Mouse (Mus musculus): ENCODE measurements around the gene Btaf1.

Btaf1 gene

DNA sequence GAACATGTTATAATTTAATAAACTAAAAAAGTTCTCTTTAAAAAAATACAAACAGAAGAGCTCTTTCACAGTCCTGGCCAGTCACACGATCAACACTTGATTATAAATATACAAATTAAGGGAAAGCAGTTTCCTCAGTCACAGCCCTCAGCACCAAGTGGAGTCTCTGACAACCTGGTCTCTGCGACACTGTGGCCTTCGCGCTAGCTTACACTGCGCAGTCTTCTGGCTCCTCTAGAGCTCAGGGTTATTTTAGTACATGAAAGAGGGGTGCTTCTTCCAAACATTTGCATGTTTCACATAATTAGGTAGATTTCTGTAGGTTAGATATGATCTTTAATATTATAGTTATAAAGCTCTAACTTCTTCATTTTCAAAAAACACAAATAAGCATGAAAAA is 96.3 kb downstream of the Btaf1 start:
- DNase-seq (ENCODE audit: low spot score), result no peak

DNA sequence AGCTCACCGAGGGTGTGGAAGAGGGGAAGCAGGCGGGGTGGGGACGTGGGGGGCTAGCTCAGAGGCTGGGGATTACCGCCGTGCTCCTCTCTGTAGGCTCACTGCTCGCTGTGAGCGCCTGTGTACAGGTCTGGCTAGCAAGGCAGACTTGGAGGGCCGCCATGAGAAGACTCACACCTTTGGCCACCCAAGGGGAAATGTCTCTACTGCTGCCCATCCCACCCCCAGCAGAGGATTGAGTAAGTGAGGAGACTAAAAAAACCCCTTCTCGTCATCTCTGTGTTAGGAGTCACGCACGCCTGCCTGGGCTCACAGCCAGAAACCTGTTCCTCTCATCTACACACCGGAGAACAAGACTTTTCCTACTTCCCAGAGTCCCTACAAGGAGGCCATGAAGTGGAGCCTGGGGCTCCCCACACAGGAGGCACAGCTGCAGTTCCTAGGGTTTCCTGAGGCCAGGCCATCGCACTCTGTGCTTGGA is 100.0 kb downstream of the Btaf1 start:
- no peak for DNase-seq (ENCODE audit: low spot score)

DNA sequence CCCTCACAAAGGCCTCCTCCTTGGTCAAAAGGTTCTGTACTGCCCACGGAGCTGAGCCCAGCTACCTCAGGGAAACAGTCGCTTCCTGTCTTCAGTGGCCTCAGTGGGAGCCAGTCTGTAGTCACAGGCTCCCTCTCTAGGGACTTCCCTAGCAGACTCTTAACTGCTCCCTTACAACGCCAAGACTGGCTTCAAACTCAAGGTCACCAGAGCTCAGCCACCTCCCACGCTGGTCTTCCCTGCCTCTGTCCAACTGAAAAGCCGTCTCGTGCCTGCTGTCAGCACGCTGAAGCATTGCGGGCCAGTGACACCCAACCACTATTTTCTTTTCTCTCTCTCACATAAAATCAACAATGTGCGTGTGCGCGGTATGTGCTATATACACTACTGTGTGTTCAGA is 100.5 kb downstream of the Btaf1 start:
- DNase-seq (ENCODE audit: low spot score), result no peak

DNA sequence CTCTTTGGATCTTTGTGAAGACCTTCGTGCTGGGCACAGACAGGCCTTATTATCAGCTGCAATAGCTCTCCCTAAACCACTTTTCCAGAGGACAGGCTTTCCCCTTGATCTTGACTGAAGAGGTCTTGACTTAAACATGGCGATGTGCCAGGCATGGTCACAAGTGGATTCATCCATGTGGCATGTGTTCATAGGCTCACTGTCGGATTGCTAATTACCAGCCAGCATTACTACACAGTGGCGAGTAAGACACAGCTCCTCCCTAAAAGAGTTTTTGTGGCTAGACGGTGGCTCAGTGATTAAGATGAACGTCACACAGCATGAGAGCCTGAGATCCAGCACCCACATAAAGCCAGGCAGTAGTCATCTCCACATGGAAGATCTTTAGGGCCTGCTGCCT is 103.9 kb downstream of the Btaf1 start:
- no peak for DNase-seq (ENCODE audit: low spot score)

DNA sequence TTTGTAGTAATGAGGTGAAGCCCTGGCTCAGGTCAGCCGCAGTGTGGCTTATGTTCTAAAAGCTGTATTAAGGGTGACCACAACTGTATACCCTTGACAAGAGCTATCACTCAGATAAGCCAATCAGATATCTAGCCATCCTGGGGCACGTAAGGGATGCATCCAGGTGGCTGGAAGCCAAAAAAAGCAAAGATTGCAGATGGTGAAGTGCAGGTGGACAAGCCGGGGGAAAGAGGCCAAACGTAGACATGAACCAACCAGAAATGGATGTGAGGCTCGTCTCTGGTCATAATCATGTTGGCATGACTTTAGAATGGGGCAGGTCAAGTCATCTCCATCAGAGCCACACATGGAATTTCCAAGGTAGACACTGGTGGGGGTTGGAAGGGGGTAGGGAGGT is 105.6 kb downstream of the Btaf1 start:
- DNase-seq (ENCODE audit: low spot score), result no peak

DNA sequence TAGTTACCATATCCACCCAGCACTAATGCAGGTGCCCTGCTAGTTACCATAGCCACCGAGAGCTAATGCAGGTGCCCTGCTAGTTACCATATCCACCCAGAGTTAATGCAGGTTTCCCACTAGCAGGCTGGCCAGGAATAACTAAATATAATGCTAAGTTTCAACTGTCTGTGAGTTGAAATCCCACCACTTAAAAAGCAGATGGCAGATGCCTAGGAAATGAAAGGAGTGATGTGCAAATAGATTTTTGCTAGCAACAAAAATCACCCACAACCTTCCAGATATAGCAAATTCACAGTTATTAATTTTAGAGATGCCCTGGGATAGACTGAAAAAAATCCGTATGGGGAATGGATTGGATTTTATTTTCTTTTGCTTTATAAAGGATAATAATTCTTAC is 106.5 kb downstream of the Btaf1 start:
- DNase-seq (ENCODE audit: low spot score), result no peak

DNA sequence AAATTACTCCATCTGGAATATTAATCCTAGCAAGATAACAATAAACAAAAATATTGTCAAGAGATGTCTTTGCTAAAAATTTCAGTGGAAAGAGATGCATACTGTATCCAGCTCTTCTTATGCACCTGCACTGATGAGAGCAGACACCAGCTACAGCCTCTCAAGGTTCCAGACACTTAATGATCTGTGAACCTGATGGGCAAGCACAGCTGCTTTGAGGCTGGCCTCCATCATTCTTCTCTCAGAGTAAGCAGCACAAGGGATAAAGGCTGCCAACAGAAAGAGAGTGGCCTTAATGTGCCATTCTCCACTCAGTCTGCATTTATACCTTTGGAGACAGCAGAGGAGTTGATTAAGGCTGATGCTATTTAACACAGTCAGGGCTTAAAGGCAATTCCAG is 115.0 kb downstream of the Btaf1 start:
- no peak for DNase-seq (ENCODE audit: low spot score)

DNA sequence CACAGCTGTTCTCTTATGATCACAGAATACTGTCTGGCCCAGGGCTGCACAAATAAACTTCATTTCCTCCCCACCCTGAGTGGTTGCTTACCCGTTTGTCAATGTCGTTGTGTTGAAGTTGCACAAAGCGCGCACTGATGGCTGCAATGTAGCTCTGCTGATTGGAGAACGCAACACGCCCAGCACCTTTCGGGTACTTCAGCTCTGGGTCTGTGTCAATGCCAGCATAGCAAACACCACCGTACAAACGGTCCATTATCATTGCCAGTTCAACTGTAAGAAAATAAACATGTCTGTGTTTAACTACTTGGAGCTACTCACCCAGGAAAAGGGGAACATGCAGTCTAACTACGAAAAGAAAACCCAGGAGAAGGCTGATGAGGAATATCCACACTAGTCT is 118.6 kb downstream of the Btaf1 start:
- no peak for DNase-seq (ENCODE audit: low spot score)

DNA sequence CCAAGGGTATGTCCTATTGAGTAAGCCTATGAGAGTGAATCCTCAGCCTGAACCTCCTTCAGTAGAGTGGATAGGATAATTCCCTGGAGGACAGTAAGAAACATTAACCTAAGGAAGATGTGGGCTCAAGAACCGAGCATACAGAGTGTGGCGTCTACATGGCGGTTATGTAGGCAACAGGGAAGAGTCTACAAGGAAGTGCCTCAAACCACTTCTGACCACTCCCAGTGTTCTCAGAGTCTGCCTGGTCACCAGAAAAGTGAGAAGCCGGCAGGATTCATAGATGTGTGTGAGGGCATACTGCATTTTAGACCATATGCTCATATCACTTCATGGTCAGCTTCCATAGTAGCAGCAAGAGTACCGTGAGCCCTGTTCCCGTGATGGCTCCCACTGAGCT is 122.6 kb downstream of the Btaf1 start:
- DNase-seq (ENCODE audit: low spot score), result no peak

DNA sequence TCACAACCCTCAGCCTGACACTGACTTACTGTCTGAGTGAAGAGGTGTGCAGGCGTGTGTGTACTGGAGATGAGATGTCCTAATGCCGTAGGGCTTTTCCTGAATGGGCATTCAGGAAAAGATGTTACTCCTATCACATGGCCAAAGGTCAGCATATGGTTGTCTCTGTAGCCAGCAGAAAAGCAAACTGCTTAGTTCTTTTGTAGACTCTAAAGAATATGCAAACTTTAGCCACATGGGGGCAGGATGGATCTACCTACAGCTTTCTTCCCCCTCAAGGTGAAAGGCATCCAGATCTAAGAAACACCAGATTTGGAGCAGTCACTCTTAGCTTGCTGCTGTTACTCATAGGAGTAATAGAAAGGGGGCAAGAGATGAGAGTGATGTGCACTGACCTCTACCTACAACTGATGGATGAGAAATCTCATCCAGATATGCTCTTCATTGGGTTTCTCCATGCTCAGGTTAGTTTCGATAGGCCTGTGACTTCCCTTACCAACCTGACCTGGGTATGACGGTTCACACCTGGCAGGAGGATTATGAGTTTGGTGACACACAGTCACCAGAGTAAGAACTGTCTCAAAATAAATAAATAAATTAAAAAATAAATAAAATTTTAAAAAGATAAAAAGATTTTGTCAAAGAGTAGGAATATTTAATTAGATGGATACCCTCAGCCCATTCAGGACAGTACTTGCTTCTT is 124.9 kb downstream of the Btaf1 start:
- DNase-seq (ENCODE audit: low spot score), result peak; percentile 64

DNA sequence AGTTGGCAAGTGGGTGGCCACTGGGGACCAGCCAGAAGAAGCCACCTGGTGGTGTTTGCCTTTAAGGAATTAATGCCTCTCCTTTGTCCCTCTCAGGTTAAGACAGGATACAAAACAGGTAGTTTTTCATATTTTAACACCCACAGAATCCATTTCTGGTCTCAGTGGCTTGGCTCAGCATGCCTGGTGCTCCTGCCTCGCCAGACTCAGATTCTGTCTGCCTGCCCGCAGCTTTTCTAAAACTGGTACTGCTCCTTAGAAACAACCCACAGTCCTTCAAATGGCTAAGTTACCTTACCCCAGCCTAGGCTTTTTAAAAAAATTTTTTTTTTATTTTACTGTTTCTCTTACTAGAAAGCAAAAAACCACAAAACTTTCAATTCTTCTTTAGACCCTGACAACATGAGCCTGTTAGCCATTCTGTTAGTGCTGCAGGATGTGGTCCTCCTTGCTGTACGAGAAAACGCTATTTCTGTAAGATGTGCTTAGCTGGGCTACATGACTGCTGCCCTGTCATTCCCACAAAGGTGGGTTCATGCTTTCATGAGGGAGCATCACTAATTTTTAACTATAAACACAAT is 130.2 kb downstream of the Btaf1 start:
- DNase-seq (ENCODE audit: low spot score), result no peak

DNA sequence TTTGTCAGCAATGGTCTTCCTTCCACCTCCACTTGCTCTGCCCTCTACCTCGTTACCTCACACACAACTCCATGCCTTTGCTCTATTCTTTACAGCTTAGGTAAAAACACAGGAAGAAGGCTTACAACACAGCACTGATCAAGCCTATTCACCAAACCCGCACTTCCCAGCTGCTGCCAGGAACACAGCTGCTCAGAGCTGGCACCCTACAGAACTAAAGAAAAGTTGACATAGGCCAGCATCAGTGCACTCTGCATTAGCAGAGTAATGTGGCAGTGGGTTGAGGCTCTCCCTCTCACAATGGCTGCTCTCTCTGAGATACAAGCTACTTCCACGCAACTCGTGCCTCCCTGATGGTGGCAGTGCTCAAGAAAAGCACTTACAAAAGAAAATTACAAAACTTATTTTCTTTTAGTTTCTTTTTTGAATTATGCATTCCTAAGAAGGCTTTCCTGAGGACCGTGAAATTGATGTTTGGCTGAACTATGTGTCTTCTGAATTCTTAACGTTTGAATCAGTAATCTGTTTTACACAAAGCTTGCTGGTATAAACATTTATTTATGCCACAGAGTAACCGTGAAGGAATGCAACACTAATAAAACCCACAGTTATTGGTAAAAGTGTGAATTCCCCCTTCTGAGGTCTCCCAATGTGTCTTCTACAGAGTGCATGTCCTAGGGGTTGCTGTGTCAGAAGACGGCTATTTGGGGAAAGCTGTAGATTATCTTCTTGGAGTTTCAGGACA is 131.5 kb downstream of the Btaf1 start:
- no peak for DNase-seq (ENCODE audit: low spot score)

DNA sequence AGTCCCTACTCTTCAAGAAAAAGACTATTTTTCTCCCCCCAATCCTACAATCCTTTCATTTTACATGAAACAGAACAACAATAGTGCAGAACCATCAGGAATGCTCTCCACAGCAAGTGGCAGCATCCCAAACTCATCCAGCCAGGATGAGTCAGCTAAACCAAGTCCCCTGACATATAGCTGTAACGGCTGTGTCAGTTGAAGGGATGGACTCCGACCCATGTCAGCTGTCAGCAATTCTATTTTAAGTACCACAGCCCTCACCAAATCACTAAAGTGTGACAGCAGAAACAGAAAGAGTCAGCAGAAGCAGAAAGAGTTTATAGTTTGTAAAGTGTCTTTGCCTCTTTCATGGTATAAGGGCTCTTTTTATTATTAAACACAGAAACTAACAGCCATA is 133.7 kb downstream of the Btaf1 start:
- DNase-seq (ENCODE audit: low spot score), result no peak

DNA sequence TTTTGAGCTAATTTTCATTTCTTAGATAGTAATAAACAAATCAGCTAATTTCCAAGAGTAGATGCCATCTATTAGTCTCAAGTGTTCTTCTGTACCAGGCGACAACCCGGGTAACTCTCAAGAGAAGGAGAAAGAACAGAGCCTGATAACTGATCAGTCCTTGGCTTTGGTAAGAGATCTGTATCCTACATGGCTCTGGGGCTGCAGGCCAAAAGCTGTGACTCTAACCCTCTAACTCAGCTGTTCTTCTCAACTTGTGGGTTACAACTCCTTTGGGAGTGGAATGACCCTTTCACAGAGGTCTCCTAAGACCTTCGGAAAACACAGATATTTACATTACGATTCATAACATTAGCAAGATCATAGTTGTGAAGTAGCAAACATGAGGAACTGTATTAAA is 134.2 kb downstream of the Btaf1 start:
- DNase-seq (ENCODE audit: low spot score), result no peak
